Mouse (Mus musculus) neural tube, embryonic 11.5 days (tissue): ENCODE results near the gene Ptx3. TPM values are rescaled to one million over a fixed set of nuclear protein-coding genes. Genes with fewer than 3 reads are reported as not detected.
"Not testable (repeated sequence)": the region's sequence is repeated elsewhere in the genome, so short reads cannot be mapped to it uniquely, and the experiment has no call there.

ENCODE experiments used
- ATAC-seq: fragments of 200-750 bp; cut with Nextera tagmentation; 2 replicates; pipeline ENCODE4 v1.8.0; 2017; ENCODE audit warnings: moderate number of reproducible peaks, mild to moderate bottlenecking, moderate TSS enrichment, moderate library complexity; ENCODE audit not compliant: insufficient read depth, low FRiP score, low TSS enrichment
- DNase-seq: peaks from one replicate; pipeline ENCODE4 v3.0.0-alpha.2; 2015; ENCODE audit warnings: low spot score
- H3K27ac ChIP-seq: fragments of 300-500 bp; sonication (generic); 2 replicates; pipeline ENCODE4 v1.5.1; 2014; ENCODE audit warnings: low read depth, mild to moderate bottlenecking, low read length
- H3K27me3 ChIP-seq: fragments of 300-500 bp; sonication (generic); 2 replicates; pipeline ENCODE4 v1.6.1; 2014; ENCODE audit warnings: mild to moderate bottlenecking, low read length, mixed read lengths; ENCODE audit not compliant: control insufficient read depth, insufficient read depth
- H3K36me3 ChIP-seq: fragments of 300-500 bp; sonication (generic); 2 replicates; pipeline ENCODE4 v1.6.1; 2014; ENCODE audit warnings: mild to moderate bottlenecking, low read length, moderate library complexity, mixed read lengths; ENCODE audit not compliant: control insufficient read depth, insufficient read depth
- H3K4me1 ChIP-seq: fragments of 300-500 bp; sonication (generic); 2 replicates; pipeline ENCODE4 v1.6.1; 2014; ENCODE audit warnings: low read length, mixed read lengths; ENCODE audit not compliant: control insufficient read depth, insufficient read depth
- H3K4me2 ChIP-seq: fragments of 300-500 bp; sonication (generic); 2 replicates; pipeline ENCODE4 v1.6.1; 2014; ENCODE audit warnings: low read depth, mild to moderate bottlenecking, moderate library complexity
- H3K4me3 ChIP-seq: fragments of 300-500 bp; sonication (generic); 2 replicates; pipeline ENCODE4 v1.5.1; 2014; ENCODE audit warnings: low read depth, low read length
- H3K9ac ChIP-seq: fragments of 300-500 bp; sonication (generic); 2 replicates; pipeline ENCODE4 v1.6.1; 2014; ENCODE audit warnings: mild to moderate bottlenecking, low read length
- H3K9me3 ChIP-seq: fragments of 300-500 bp; sonication (generic); 2 replicates; pipeline ENCODE4 v1.6.1; 2016; ENCODE audit warnings: low read length; ENCODE audit not compliant: control insufficient read depth
- WGBS: fragments of 180-500 bp; shearing (Covaris S2); extraction: QIAGEN DNeasy Blood & Tissue Kit; methylation state at CpG from one replicate; pipeline ENCODE4 v1.1.7; 2014; 5-methylcytosine and 5-hydroxymethylcytosine counted together
- polyA plus RNA-seq: library from polyadenylated mRNA; unstranded; fragments of >200 nt; fragmentation: Nextera tagmentation; extraction: Ambion mirVana; gene quantifications from 2 replicates; pipeline ENCODE4 v1.2.1, GENCODE M21; 2014

The Ptx3 gene
- polyA plus RNA-seq, 1 experiment from 2014 or later, result 21.2 TPM

DNA sequence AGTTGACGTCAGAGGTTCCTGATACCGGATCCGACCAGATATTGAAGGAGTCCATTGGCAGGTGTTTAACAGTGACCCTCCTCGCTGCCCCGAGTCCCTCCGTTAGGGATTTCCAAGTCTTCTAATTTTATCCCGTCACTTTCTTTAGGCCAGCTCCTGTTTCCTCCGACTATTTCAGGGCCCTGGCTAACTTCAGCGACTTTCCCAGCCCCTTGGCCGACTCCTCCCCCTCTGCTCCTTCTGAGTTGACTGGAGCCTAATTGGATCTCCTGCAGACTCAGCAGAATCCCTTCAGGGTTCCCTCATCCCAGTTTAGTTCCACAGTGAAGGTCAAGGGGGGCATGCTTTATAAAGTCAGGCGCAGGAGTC, 1.5 kb downstream of the Ptx3 start:
- H3K4me2 ChIP-seq, result peak overlapping the region; percentile 97
- peaks cover 5% of the 10 kb centered on the region; the same call in 1 of the 2 replicates for H3K4me1 ChIP-seq
- WGBS, result 1% methylated on average over 11 of the region's 11 CpGs
- H3K27me3 ChIP-seq, result no peaks in the 10 kb centered on the region
- H3K9ac ChIP-seq, result peak overlapping the region; percentile 72
- H3K36me3 ChIP-seq, result no peaks in the 10 kb centered on the region
- peak; percentile 15; the same call in 1 of the 2 replicates for ATAC-seq
- DNase-seq, result peak; percentile 40
- peak overlapping the region; percentile 55 for H3K4me3 ChIP-seq
- no peak overlapping the region for H3K27ac ChIP-seq
- H3K9me3 ChIP-seq, result no peaks in the 10 kb centered on the region

DNA sequence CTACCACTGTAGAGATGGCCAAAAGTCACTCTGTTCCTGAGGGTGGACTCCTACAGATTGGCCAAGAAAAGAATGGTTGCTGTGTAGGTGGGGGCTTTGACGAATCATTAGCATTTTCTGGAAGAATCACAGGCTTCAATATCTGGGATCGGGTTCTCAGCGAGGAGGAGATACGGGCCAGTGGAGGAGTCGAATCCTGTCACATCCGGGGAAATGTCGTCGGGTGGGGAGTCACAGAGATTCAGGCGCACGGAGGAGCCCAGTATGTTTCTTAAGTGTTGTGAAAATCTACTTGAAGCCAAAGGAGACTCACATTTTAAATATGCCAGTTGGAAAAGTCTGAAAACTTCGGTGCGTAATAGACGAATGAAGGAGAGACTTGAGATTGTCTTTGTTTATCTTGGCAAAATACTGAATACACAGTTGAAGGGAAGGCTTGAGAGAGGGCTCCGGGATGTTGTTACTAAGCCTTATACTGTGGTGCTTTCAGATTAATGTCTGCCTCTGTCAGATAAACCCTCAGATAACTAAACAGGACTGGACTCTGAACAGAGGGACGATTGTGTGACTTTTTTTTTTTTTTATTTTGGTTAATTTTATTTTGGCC, 5.3 kb downstream of the Ptx3 start:
- DNase-seq (no peak), ATAC-seq (no peak)
- Histone ChIP-seq H3K27ac (no peak overlapping the region), H3K4me1 (peaks cover 5% of the 10 kb centered on the region; the same call in 1 of the 2 replicates), H3K4me3 (no peak overlapping the region), H3K9me3 (no peaks in the 10 kb centered on the region), H3K4me2 (no peak overlapping the region), H3K36me3 (no peaks in the 10 kb centered on the region), H3K9ac (no peak overlapping the region), H3K27me3 (no peaks in the 10 kb centered on the region)
- 83% methylated on average over 15 of the region's 15 CpGs for WGBS

GRCm38 (mm10) chr3:66236234-66236871, 16.6 kb downstream of the Ptx3 start:
- not testable (repeated sequence) for H3K36me3 ChIP-seq, DNase-seq, H3K27me3 ChIP-seq, H3K9me3 ChIP-seq, H3K4me3 ChIP-seq, ATAC-seq, H3K27ac ChIP-seq, H3K4me2 ChIP-seq, H3K4me1 ChIP-seq, H3K9ac ChIP-seq
- WGBS, result 57% methylated on average over 4 of the region's 4 CpGs

GRCm38 (mm10) chr3:66240476-66240875, 20.8 kb downstream of the Ptx3 start:
- ATAC-seq, result no peak
- H3K27ac ChIP-seq, result no peak overlapping the region

DNA sequence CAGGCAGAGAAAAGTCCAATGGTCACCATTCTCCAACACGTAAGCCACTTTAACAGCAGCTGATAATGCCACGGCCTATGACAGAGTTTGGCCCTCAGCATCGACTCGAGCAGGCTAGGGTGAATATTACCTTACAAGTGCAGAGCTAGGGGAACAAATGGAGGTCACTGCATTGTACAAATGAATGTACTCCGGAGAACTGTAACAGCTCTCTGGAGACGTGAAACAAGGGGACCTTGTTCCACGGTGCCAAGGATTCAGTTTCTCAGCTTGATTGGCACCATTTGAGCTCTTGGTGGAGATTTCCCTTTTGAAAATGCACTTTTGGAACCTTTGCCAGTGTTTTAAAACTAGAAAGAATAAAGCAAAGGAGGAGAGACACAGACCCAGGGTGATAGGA, 32.1 kb downstream of the Ptx3 start:
- ATAC-seq (no peak), DNase-seq (no peak)
- WGBS, result 84% methylated on average over 7 of the region's 7 CpGs
- no peaks in the 10 kb centered on the region for H3K4me1 ChIP-seq
- no peaks in the 10 kb centered on the region for H3K36me3 ChIP-seq
- H3K9ac ChIP-seq, result no peak overlapping the region
- H3K4me3 ChIP-seq, result no peak overlapping the region
- no peaks in the 10 kb centered on the region for H3K9me3 ChIP-seq
- no peak overlapping the region for H3K4me2 ChIP-seq
- H3K27ac ChIP-seq, result no peak overlapping the region
- no peaks in the 10 kb centered on the region for H3K27me3 ChIP-seq

More at GRCm38 (mm10) chr3:66240476-66240875, 20.8 kb downstream of the Ptx3 start:
- no peaks in the 10 kb centered on the region for H3K4me1 ChIP-seq
- H3K4me3 ChIP-seq, result no peak overlapping the region
- no peaks in the 10 kb centered on the region for H3K36me3 ChIP-seq
- H3K9me3 ChIP-seq, result no peaks in the 10 kb centered on the region
- H3K9ac ChIP-seq, result no peak overlapping the region
- no peaks in the 10 kb centered on the region for H3K27me3 ChIP-seq
- DNase-seq, result no peak
- H3K4me2 ChIP-seq, result no peak overlapping the region

- H3K27ac ChIP-seq, result no peak overlapping the region
- no peaks in the 10 kb centered on the region for H3K9me3 ChIP-seq
- WGBS, result 86% methylated on average over 9 of the region's 9 CpGs
- H3K36me3 ChIP-seq, result no peaks in the 10 kb centered on the region
- H3K9ac ChIP-seq, result no peak overlapping the region
- DNase-seq (no peak), ATAC-seq (no peak)
- no peak overlapping the region for H3K4me3 ChIP-seq
- no peak overlapping the region for H3K4me2 ChIP-seq
- H3K27me3 ChIP-seq, result no peaks in the 10 kb centered on the region
- H3K4me1 ChIP-seq, result no peaks in the 10 kb centered on the region
Measured at GRCm38 (mm10) chr3:66254504-66255105, 34.9 kb downstream of the Ptx3 start.

DNA sequence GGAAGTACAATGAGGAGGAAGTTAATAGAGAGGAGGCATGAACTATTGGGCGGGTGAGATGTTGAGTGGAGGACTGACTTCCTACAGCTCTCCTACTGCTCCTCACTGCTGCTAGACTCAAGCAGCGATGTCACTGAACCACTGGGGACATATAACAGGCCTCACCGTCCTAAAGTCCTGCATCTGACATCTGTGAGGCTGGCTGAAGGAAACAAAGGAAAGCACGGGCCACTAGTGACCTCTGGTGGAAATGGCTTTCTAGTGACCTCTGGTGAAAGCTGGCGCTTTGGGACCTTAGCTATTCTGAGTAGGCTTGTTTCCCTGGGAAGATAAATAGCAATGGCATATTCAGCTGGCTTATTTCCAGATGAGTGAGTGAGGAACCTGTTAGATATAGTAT, 42.6 kb downstream of the Ptx3 start:
- peak; percentile 41 for DNase-seq
- Histone ChIP-seq H3K4me2 (no peak overlapping the region), H3K4me3 (no peak overlapping the region), H3K27ac (no peak overlapping the region), H3K9ac (no peak overlapping the region), H3K27me3 (no peaks in the 10 kb centered on the region), H3K9me3 (no peaks in the 10 kb centered on the region), H3K4me1 (no peaks in the 10 kb centered on the region), H3K36me3 (no peaks in the 10 kb centered on the region)
- 40% methylated on average over 5 of the region's 5 CpGs for WGBS
- no peak for ATAC-seq

DNA sequence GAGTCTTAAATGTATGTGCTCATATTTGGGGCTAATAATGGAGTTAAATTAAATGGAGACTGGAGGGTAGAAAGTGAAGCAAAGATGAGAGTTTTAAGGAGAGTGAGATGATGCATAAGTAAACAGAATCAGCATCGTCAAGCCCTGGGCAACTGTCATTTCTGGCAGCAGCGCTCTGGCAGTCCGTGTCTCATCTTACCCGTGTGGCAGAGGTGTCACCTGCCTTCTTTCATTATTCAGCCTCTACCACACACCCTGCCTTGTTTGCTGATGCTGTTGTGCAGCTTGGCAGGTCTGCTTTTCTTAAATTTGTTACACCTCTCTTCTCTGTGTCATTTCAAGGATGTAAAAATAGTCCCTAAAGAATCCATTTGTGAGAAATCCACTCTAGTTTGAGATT, 43.6 kb downstream of the Ptx3 start:
- Histone ChIP-seq H3K4me1 (no peaks in the 10 kb centered on the region), H3K36me3 (no peaks in the 10 kb centered on the region), H3K27me3 (no peaks in the 10 kb centered on the region), H3K4me3 (no peak overlapping the region), H3K9ac (no peak overlapping the region), H3K4me2 (no peak overlapping the region), H3K9me3 (no peaks in the 10 kb centered on the region), H3K27ac (no peak overlapping the region)
- 85% methylated on average over 4 of the region's 4 CpGs for WGBS
- DNase-seq, result no peak
- ATAC-seq, result no peak
